Mouse (Mus musculus): ENCODE measurements around the gene Bmi1. TPM values are rescaled to one million over a fixed set of nuclear protein-coding genes. Genes with fewer than 3 reads are reported as not detected.

Bmi1 gene
- polyA plus RNA-seq, 1 experiment from 2014 or later, result 20.8 TPM

DNA sequence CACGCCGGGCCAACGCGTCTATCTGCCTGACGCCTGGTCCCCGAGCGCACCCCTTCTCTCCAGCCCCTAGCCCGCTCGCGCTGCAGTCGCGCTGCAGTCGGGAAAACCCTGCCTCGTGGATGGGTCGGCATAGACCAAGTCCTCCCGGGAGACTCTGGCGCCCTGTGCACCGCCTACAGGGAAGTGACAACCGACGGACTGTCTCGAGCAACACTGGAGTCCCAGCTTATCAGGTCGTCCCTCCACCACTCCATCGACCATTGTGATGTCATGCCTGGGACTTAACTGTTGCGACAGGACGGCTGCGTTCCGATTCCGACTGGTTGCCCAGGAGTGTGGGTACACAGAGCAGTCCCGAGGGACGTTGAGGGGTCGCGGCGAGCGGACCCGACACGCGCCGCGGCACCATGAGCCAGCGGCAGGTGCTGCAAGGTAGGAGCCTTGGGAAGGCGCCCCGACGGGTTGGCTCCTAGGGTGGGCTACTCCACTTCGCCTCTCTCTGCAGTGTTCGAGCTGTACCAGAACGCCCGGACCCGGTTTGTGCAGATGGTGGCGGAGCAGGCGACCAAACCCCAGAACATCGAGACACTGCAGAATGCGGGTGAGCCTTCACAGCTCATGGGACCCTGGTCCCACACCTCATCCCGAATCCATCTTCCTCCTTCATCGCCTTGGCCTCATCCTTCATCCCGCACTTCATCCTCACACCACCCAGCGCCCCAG lies 22.0 kb downstream of the Bmi1 start:
- Histone ChIP-seq H3K4me1 (replicated peaks; ENCODE audit: control insufficient read depth, insufficient read depth, low read length) (peaks cover 11% of the 10 kb centered on the region; the same call in 1 of the 2 replicates), H3K9me3 (ENCODE audit: control insufficient read depth, low read length) (no peaks in the 10 kb centered on the region), H3K9ac (ENCODE audit: low read length) (no peak overlapping the region), H3K4me2 (ENCODE audit: low read depth, low read length) (peak overlapping the region; percentile 22; the same call in 1 of the 2 replicates), H3K36me3 (ENCODE audit: control insufficient read depth, insufficient read depth, low read length) (no peaks in the 10 kb centered on the region), H3K4me3 (ENCODE audit: low read length) (peak overlapping the region; percentile 23), H3K27ac (ENCODE audit: low read length) (no peak overlapping the region), H3K27me3 (ENCODE audit: control insufficient read depth, insufficient read depth, low read depth, low read length) (peaks cover 40% of the 10 kb centered on the region)
- WGBS, result under 1% methylated on average over 55 of the region's 56 CpGs
- ATAC-seq (ENCODE audit: low read depth), result no peak

DNA sequence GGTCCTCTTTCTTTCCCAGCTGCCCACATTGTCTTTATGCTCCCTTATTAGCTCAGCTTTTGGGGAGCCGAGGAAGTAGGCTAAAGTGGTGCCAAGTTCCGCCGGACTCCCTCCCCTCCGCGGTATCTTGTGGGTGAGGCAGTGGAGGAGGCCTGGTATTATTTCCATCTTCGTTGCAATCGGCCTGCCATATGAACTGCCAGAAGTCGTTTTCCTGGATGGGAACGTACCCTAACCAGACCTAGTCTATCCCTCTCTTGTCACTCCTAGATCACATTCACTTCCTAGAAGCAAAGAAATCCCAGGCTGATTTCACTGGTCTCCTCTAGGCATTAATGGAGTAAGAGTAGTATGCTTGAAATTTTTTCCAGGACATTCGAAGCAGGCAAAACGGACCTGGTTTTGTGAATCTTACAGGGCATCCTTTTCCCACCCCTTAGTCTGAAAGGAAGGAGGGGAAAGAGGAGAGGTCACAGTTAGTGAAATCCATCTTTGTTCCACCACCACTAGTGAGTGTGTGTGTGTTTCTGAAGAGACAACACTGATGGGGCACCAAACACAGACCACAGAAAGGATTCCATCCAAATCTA lies 22.7 kb downstream of the Bmi1 start:
- Histone ChIP-seq H3K27me3 (ENCODE audit: control insufficient read depth, insufficient read depth, low read depth, low read length) (peaks cover 43% of the 10 kb centered on the region), H3K36me3 (ENCODE audit: control insufficient read depth, insufficient read depth, low read length) (no peaks in the 10 kb centered on the region), H3K9me3 (ENCODE audit: control insufficient read depth, low read length) (no peaks in the 10 kb centered on the region), H3K4me2 (ENCODE audit: low read depth, low read length) (no peak overlapping the region), H3K9ac (ENCODE audit: low read length) (no peak overlapping the region), H3K27ac (ENCODE audit: low read length) (no peak overlapping the region), H3K4me3 (ENCODE audit: low read length) (no peak overlapping the region), H3K4me1 (replicated peaks; ENCODE audit: control insufficient read depth, insufficient read depth, low read length) (peaks cover 11% of the 10 kb centered on the region; the same call in 1 of the 2 replicates)
- ATAC-seq (ENCODE audit: low read depth), result no peak
- WGBS, result 1% methylated on average over 11 of the region's 11 CpGs

DNA sequence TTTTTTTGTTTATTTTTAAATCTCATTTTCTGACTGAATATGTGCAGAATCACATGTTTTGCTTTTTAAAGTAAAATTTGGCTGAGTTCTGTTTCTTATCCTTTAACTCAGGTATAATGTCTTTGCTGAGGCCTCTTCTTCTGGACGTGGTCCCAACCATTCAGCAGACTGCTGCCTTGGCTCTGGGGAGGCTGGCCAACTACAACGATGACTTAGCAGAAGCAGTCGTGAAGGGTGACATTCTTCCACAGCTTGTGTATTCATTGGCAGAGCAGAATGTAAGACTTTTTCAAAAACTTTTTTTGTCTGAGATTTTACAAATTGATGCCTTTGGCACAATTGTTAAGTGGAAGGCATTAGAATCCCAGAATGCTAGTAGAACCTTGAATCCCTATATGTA lies 33.5 kb downstream of the Bmi1 start:
- Histone ChIP-seq H3K4me1 (replicated peaks; ENCODE audit: control insufficient read depth, insufficient read depth, low read length) (no peaks in the 10 kb centered on the region), H3K4me3 (ENCODE audit: low read length) (no peak overlapping the region), H3K27ac (ENCODE audit: low read length) (no peak overlapping the region), H3K36me3 (ENCODE audit: control insufficient read depth, insufficient read depth, low read length) (no peaks in the 10 kb centered on the region), H3K9ac (ENCODE audit: low read length) (no peak overlapping the region), H3K27me3 (ENCODE audit: control insufficient read depth, insufficient read depth, low read depth, low read length) (no peaks in the 10 kb centered on the region), H3K4me2 (ENCODE audit: low read depth, low read length) (no peak overlapping the region), H3K9me3 (ENCODE audit: control insufficient read depth, low read length) (no peaks in the 10 kb centered on the region)
- 52% methylated on average over 3 of the region's 3 CpGs for WGBS
- no peak for ATAC-seq (ENCODE audit: low read depth)

DNA sequence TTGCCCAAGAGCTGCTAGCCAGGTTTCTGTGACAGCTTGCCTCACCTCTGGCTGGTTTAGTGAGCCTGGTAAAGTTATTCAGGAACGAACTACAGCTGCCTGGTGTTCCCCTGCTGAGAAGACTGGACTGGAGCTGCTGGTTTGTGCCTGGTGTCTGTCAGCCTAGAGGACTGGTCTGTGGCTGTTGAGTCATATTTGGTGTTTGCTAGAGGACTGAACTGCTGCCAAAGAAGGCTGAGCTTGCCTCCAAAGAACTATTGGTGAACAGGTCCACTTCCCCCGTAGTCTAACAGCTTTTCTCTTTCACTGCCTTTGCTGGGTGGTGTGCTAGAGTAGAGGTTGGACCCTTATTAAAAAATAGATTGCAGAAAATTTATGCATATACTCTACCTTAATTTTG lies 36.3 kb downstream of the Bmi1 start:
- Histone ChIP-seq H3K27me3 (ENCODE audit: control insufficient read depth, insufficient read depth, low read depth, low read length) (no peaks in the 10 kb centered on the region), H3K4me3 (ENCODE audit: low read length) (no peak overlapping the region), H3K9me3 (ENCODE audit: control insufficient read depth, low read length) (no peaks in the 10 kb centered on the region), H3K4me2 (ENCODE audit: low read depth, low read length) (no peak overlapping the region), H3K4me1 (replicated peaks; ENCODE audit: control insufficient read depth, insufficient read depth, low read length) (no peaks in the 10 kb centered on the region), H3K27ac (ENCODE audit: low read length) (no peak overlapping the region), H3K9ac (ENCODE audit: low read length) (no peak overlapping the region), H3K36me3 (ENCODE audit: control insufficient read depth, insufficient read depth, low read length) (no peaks in the 10 kb centered on the region)
- ATAC-seq (ENCODE audit: low read depth), result no peak
- 63% methylated on average over 2 of the region's 2 CpGs for WGBS

DNA sequence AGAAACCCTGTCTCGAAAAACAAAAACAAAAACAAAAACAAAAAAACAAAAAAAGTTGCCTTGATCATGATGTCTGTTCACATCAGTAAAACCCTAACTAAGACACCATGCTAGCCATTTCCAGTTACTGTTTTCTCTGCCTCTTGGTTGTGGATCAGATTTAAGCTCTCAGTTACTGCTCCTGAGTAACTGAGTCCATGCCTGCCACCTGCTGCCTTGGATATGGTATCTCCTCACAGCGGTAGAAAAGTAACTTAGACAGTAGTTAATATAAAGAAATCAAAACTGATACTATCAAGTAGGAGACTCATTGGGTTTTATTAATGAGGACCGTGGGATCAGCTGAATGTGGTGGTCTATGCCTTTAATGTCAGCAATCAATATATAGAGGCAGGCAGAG lies 37.5 kb downstream of the Bmi1 start:
- no peak overlapping the region for H3K27ac ChIP-seq (ENCODE audit: low read length)
- ATAC-seq (ENCODE audit: low read depth), result no peak
- H3K4me3 ChIP-seq (ENCODE audit: low read length), result no peak overlapping the region
- WGBS, result 72% methylated on average over 3 of the region's 3 CpGs
- no peaks in the 10 kb centered on the region for H3K27me3 ChIP-seq (ENCODE audit: control insufficient read depth, insufficient read depth, low read depth, low read length)
- H3K4me2 ChIP-seq (ENCODE audit: low read depth, low read length), result no peak overlapping the region
- no peaks in the 10 kb centered on the region for H3K9me3 ChIP-seq (ENCODE audit: control insufficient read depth, low read length)
- no peaks in the 10 kb centered on the region for H3K4me1 ChIP-seq (replicated peaks; ENCODE audit: control insufficient read depth, insufficient read depth, low read length)
- no peaks in the 10 kb centered on the region for H3K36me3 ChIP-seq (ENCODE audit: control insufficient read depth, insufficient read depth, low read length)
- no peak overlapping the region for H3K9ac ChIP-seq (ENCODE audit: low read length)

DNA sequence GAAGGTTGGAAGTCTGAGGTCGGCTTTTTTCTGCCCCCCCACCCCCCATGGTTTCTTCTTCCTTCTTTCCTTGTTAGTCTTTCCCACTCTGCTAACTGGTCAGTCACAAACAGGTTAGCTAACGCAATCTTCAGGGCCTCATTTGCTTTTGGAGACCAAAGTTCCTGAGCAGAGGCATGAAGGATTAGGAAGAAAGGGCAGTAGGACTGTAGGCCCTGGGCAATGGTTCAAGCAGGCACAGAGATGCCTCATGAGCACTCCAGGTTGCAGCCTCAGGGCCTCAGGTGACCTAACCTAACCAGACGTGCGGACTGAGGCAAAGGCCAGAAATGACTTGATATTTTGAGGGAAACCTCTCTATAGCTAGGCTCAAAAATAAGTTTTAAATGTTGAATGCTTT lies 41.7 kb downstream of the Bmi1 start:
- Histone ChIP-seq H3K9me3 (ENCODE audit: control insufficient read depth, low read length) (no peaks in the 10 kb centered on the region), H3K4me1 (replicated peaks; ENCODE audit: control insufficient read depth, insufficient read depth, low read length) (no peaks in the 10 kb centered on the region), H3K36me3 (ENCODE audit: control insufficient read depth, insufficient read depth, low read length) (no peaks in the 10 kb centered on the region), H3K4me3 (ENCODE audit: low read length) (no peak overlapping the region), H3K27me3 (ENCODE audit: control insufficient read depth, insufficient read depth, low read depth, low read length) (no peaks in the 10 kb centered on the region), H3K4me2 (ENCODE audit: low read depth, low read length) (no peak overlapping the region), H3K9ac (ENCODE audit: low read length) (no peak overlapping the region), H3K27ac (ENCODE audit: low read length) (no peak overlapping the region)
- ATAC-seq (ENCODE audit: low read depth), result no peak
- 79% methylated on average over 4 of the region's 4 CpGs for WGBS

- no peak for ATAC-seq (ENCODE audit: low read depth)
- H3K9me3 ChIP-seq (ENCODE audit: control insufficient read depth, low read length), result no peaks in the 10 kb centered on the region
- H3K4me1 ChIP-seq (replicated peaks; ENCODE audit: control insufficient read depth, insufficient read depth, low read length), result no peaks in the 10 kb centered on the region
- no peaks in the 10 kb centered on the region for H3K36me3 ChIP-seq (ENCODE audit: control insufficient read depth, insufficient read depth, low read length)
- no peak overlapping the region for H3K9ac ChIP-seq (ENCODE audit: low read length)
- WGBS, result 63% methylated on average over 3 of the region's 3 CpGs
- no peak overlapping the region for H3K4me3 ChIP-seq (ENCODE audit: low read length)
- no peaks in the 10 kb centered on the region for H3K27me3 ChIP-seq (ENCODE audit: control insufficient read depth, insufficient read depth, low read depth, low read length)
- no peak overlapping the region for H3K4me2 ChIP-seq (ENCODE audit: low read depth, low read length)
- no peak overlapping the region for H3K27ac ChIP-seq (ENCODE audit: low read length)
These were observed 45.5 kb downstream of the Bmi1 start for GRCm38 (mm10) chr2:18722208-18722830.

DNA sequence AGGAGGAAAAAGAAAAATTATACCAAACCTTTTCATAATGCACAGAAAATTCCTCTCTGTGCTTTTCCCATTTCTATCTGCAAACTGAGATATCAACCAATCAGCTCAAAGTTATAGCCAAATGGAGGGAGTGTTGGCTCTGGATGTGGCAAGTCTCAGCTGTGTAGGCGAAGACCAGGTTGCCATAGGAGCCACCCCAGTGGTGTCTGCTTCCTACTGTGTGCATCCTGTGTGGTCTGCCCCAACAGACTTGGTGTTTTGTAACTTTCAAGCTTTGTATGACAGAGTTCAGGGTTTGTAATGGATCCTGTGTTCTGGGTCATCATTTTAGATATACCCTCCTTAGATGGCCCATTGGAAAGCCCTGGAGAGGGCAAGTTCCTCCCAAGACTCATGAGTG lies 47.6 kb downstream of the Bmi1 start:
- Histone ChIP-seq H3K9me3 (ENCODE audit: control insufficient read depth, low read length) (no peaks in the 10 kb centered on the region), H3K9ac (ENCODE audit: low read length) (no peak overlapping the region), H3K27ac (ENCODE audit: low read length) (no peak overlapping the region), H3K4me1 (replicated peaks; ENCODE audit: control insufficient read depth, insufficient read depth, low read length) (no peaks in the 10 kb centered on the region), H3K27me3 (ENCODE audit: control insufficient read depth, insufficient read depth, low read depth, low read length) (no peaks in the 10 kb centered on the region), H3K4me3 (ENCODE audit: low read length) (no peak overlapping the region), H3K4me2 (ENCODE audit: low read depth, low read length) (no peak overlapping the region), H3K36me3 (ENCODE audit: control insufficient read depth, insufficient read depth, low read length) (no peaks in the 10 kb centered on the region)
- no peak for ATAC-seq (ENCODE audit: low read depth)
- 70% methylated on average over 1 of the region's 1 CpGs for WGBS

- Histone ChIP-seq H3K4me1 (replicated peaks; ENCODE audit: control insufficient read depth, insufficient read depth, low read length) (no peaks in the 10 kb centered on the region), H3K4me2 (ENCODE audit: low read depth, low read length) (no peak overlapping the region), H3K4me3 (ENCODE audit: low read length) (no peak overlapping the region), H3K27ac (ENCODE audit: low read length) (no peak overlapping the region), H3K9me3 (ENCODE audit: control insufficient read depth, low read length) (no peaks in the 10 kb centered on the region), H3K27me3 (ENCODE audit: control insufficient read depth, insufficient read depth, low read depth, low read length) (no peaks in the 10 kb centered on the region), H3K36me3 (ENCODE audit: control insufficient read depth, insufficient read depth, low read length) (no peaks in the 10 kb centered on the region), H3K9ac (ENCODE audit: low read length) (no peak overlapping the region)
- no peak for ATAC-seq (ENCODE audit: low read depth)
- 57% methylated on average over 4 of the region's 4 CpGs for WGBS
These were observed 49.1 kb downstream of the Bmi1 start for GRCm38 (mm10) chr2:18725880-18726279.
